Mouse (Mus musculus) intestine, postnatal 0 days (tissue): ENCODE data around the gene Hnrnph3. TPM values are rescaled to one million over a fixed set of nuclear protein-coding genes. Genes with fewer than 3 reads are reported as not detected.
A peak's percentile ranks its signal among the peaks of the same experiment; 100 is the strongest.

Experiments used
- ATAC-seq: fragments of 200-750 bp; cut with Nextera tagmentation; 2 replicates; pipeline ENCODE4 v1.8.0; 2017; ENCODE audit warnings: mild to moderate bottlenecking, moderate TSS enrichment, moderate library complexity
- H3K27ac ChIP-seq: fragments of 300-500 bp; sonication (generic); 2 replicates; pipeline ENCODE4 v1.5.1; 2014; ENCODE audit warnings: mild to moderate bottlenecking, low read depth, low read length, moderate library complexity
- H3K27me3 ChIP-seq: fragments of 300-500 bp; sonication (generic); replicated peaks from 2 replicates; pipeline ENCODE4 v1.6.1; 2014; ENCODE audit warnings: low read length, mixed read lengths; ENCODE audit not compliant: control insufficient read depth, insufficient read depth
- H3K36me3 ChIP-seq: fragments of 300-500 bp; sonication (generic); 2 replicates; pipeline ENCODE4 v1.6.1; 2014; ENCODE audit warnings: mild to moderate bottlenecking, moderate library complexity; ENCODE audit not compliant: control insufficient read depth, insufficient read depth
- H3K4me1 ChIP-seq: fragments of 300-500 bp; sonication (generic); replicated peaks from 2 replicates; pipeline ENCODE4 v1.6.1; 2014; ENCODE audit warnings: antibody characterized with exemption, low read length, mixed read lengths; ENCODE audit not compliant: control insufficient read depth, insufficient read depth
- H3K4me2 ChIP-seq: fragments of 300-500 bp; sonication (generic); replicated peaks from 2 replicates; pipeline ENCODE4 v1.6.1; 2014; ENCODE audit warnings: low read depth, mild to moderate bottlenecking, moderate library complexity
- H3K4me3 ChIP-seq: fragments of 300-500 bp; sonication (generic); 2 replicates; pipeline ENCODE4 v1.5.1; 2014; ENCODE audit warnings: low read depth, low read length
- H3K9ac ChIP-seq: fragments of 300-500 bp; sonication (generic); 2 replicates; pipeline ENCODE4 v1.6.1; 2014; ENCODE audit warnings: mild to moderate bottlenecking, low read depth, low read length
- H3K9me3 ChIP-seq: fragments of 300-500 bp; sonication (generic); 2 replicates; pipeline ENCODE4 v1.6.1; 2016; ENCODE audit warnings: mixed run types; ENCODE audit not compliant: control insufficient read depth
- CTCF ChIP-seq: sonication (generic); IDR thresholded peaks from 2 replicates; pipeline ENCODE4 v1.5.1; 2016; ENCODE audit warnings: low read depth, mild to moderate bottlenecking, control low read depth, antibody characterized with exemption, moderate library complexity
- WGBS: fragments of 180-500 bp; shearing (Covaris S2); extraction: QIAGEN DNeasy Blood & Tissue Kit; methylation state at CpG from one replicate; pipeline ENCODE4 v1.1.7; 2014; 5-methylcytosine and 5-hydroxymethylcytosine counted together
- polyA plus RNA-seq: library from polyadenylated mRNA; unstranded; fragments of >200 nt; fragmentation: Nextera tagmentation; extraction: Ambion mirVana; gene quantifications from 2 replicates; pipeline ENCODE4 v1.2.1, GENCODE M21; 2015

Gene Hnrnph3
- polyA plus RNA-seq, 1 experiment from 2014 or later = 21.2 TPM

GRCm38 (mm10) chr10:63022541-63023120, 1.4 kb downstream of the Hnrnph3 start:
- ATAC-seq = no peak
- TF ChIP-seq CTCF = no peak
- peaks cover 3% of the 10 kb centered on the region; the same call in 1 of the 2 replicates for H3K4me1 ChIP-seq

GRCm38 (mm10) chr10:63021702-63022101, 2.3 kb downstream of the Hnrnph3 start:
- H3K27ac ChIP-seq = no peak overlapping the region
- H3K4me3 ChIP-seq = peak overlapping the region; percentile 98
- no peak overlapping the region for H3K9ac ChIP-seq
- H3K36me3 ChIP-seq = peaks cover 5% of the 10 kb centered on the region
- 39% methylated on average over 4 of the region's 4 CpGs for WGBS
- H3K4me1 ChIP-seq = peaks cover 3% of the 10 kb centered on the region; the same call in 1 of the 2 replicates
- no peak for ATAC-seq
- TF ChIP-seq CTCF = no peak
- no peaks in the 10 kb centered on the region for H3K27me3 ChIP-seq
- peak overlapping the region; percentile 89 for H3K4me2 ChIP-seq
- H3K9me3 ChIP-seq = no peaks in the 10 kb centered on the region

More at GRCm38 (mm10) chr10:63022541-63023120, 1.4 kb downstream of the Hnrnph3 start:
- Histone ChIP-seq H3K9me3 (no peaks in the 10 kb centered on the region), H3K36me3 (no peaks in the 10 kb centered on the region), H3K27me3 (no peaks in the 10 kb centered on the region), H3K4me2 (peak overlapping the region; percentile 89), H3K27ac (peak overlapping the region; percentile 100), H3K4me3 (peak overlapping the region; percentile 98), H3K9ac (peak overlapping the region; percentile 99)
- 0% methylated on average over 27 of the region's 27 CpGs for WGBS

GRCm38 (mm10) chr10:63019304-63019703, 4.7 kb downstream of the Hnrnph3 start:
- Histone ChIP-seq H3K9ac (no peak overlapping the region), H3K9me3 (no peaks in the 10 kb centered on the region), H3K36me3 (peaks cover 25% of the 10 kb centered on the region), H3K4me3 (no peak overlapping the region), H3K27ac (no peak overlapping the region), H3K4me1 (peaks cover 3% of the 10 kb centered on the region; the same call in 1 of the 2 replicates), H3K27me3 (no peaks in the 10 kb centered on the region), H3K4me2 (no peak overlapping the region)
- WGBS = 83% methylated on average over 6 of the region's 6 CpGs
- no peak for TF ChIP-seq CTCF
- ATAC-seq = no peak

- H3K9me3 ChIP-seq = no peaks in the 10 kb centered on the region
- no peak for TF ChIP-seq CTCF
- no peaks in the 10 kb centered on the region for H3K27me3 ChIP-seq
- H3K36me3 ChIP-seq = peaks cover 69% of the 10 kb centered on the region
- H3K9ac ChIP-seq = no peak overlapping the region
- no peak overlapping the region for H3K4me3 ChIP-seq
- no peak overlapping the region for H3K4me2 ChIP-seq
- no peak overlapping the region for H3K27ac ChIP-seq
- WGBS = 91% methylated on average over 9 of the region's 9 CpGs
- ATAC-seq = no peak
- no peaks in the 10 kb centered on the region for H3K4me1 ChIP-seq
Measured at GRCm38 (mm10) chr10:63014168-63014567, 9.8 kb downstream of the Hnrnph3 start.

- no peak for TF ChIP-seq CTCF
- Histone ChIP-seq H3K9ac (no peak overlapping the region), H3K4me3 (no peak overlapping the region), H3K9me3 (no peaks in the 10 kb centered on the region), H3K4me2 (no peak overlapping the region), H3K27me3 (no peaks in the 10 kb centered on the region), H3K27ac (no peak overlapping the region), H3K36me3 (peaks cover 74% of the 10 kb centered on the region), H3K4me1 (no peaks in the 10 kb centered on the region)
- no peak for ATAC-seq
- 65% methylated on average over 3 of the region's 3 CpGs for WGBS
Measured at GRCm38 (mm10) chr10:63013476-63013875, 10.5 kb downstream of the Hnrnph3 start.

- no peak overlapping the region for H3K9ac ChIP-seq
- ATAC-seq = no peak
- H3K4me1 ChIP-seq = no peaks in the 10 kb centered on the region
- no peaks in the 10 kb centered on the region for H3K27me3 ChIP-seq
- H3K36me3 ChIP-seq = peaks cover 84% of the 10 kb centered on the region
- WGBS = 90% methylated on average over 6 of the region's 6 CpGs
- H3K27ac ChIP-seq = no peak overlapping the region
- no peak for TF ChIP-seq CTCF
- H3K9me3 ChIP-seq = no peaks in the 10 kb centered on the region
- H3K4me3 ChIP-seq = no peak overlapping the region
- H3K4me2 ChIP-seq = no peak overlapping the region
Measured at GRCm38 (mm10) chr10:63011556-63011955, 12.5 kb downstream of the Hnrnph3 start.
